Mouse (Mus musculus) Patski (cell line): Measurements from ENCODE around the gene Cct8. TPM values are rescaled to one million over a fixed set of nuclear protein-coding genes. Genes with fewer than 3 reads are reported as not detected.

Experiments
- ATAC-seq: fragments of 100-300 bp; one replicate; pipeline ENCODE4 v1.8.0; 2021
- CTCF ChIA-PET: fragments of 350-600 bp; sonication (Branson Sonifier 250); formaldehyde crosslinking; loops from one replicate; lab custom pipeline; 2022; ENCODE audit warnings: inconsistent platforms; lab: Charles Lee
- POLR2A ChIA-PET: fragments of 350-600 bp; sonication (Branson Sonifier 250); formaldehyde crosslinking; loops from one replicate; lab custom pipeline; 2022; ENCODE audit warnings: antibody characterized with exemption, inconsistent platforms; lab: Charles Lee
- DNase-seq: peaks from one replicate; pipeline ENCODE4 v3.0.0-alpha.2; 2011; ENCODE audit warnings: low read depth, low spot score
- H3K27me3 ChIP-seq: fragments of 371-371 bp; one replicate; pipeline ENCODE4 v1.5.1; 2021
- CTCF ChIP-seq: fragments of 100-300 bp; IDR thresholded peaks from one replicate; pipeline ENCODE4 v1.5.1; 2021
- in situ Hi-C: fragments of 300-500 bp; cut with MboI; formaldehyde crosslinking; loops from 3 replicates; pipeline ENCODE4 v1.11.1; 2018; ENCODE audit warnings: low pct_unique_long_range_greater_than_20kb, mixed read lengths
- polyA plus RNA-seq: library from polyadenylated mRNA; unstranded; gene quantifications from one replicate; pipeline ENCODE4 v1.2.3, GENCODE M21; 2021

The Cct8 gene
- polyA plus RNA-seq, 1 experiment from 2014 or later, result 300 TPM

- ATAC-seq, result no peak
Observed at GRCm38 (mm10) chr16:87434266-87434665, 61.4 kb downstream of the Cct8 start.

More at GRCm38 (mm10) chr16:87434266-87434665, 61.4 kb downstream of the Cct8 start:
- in situ Hi-C loops, result no loop called here
- no peak for DNase-seq
- H3K27me3 ChIP-seq, result no peaks in the 10 kb centered on the region
- no peak for TF ChIP-seq CTCF
- CTCF ChIA-PET, result no interaction called here
- POLR2A ChIA-PET, result no interaction called here

Other genes with a start within 250 kb of the Cct8 start
- gene N6amt1, start 141.7 kb downstream of the Cct8 start, polyA plus RNA-seq, result 19.9 TPM
- gene Ltn1, start 63.3 kb downstream of the Cct8 start, polyA plus RNA-seq, result 19.6 TPM
- gene Rwdd2b, start 55.3 kb downstream of the Cct8 start, polyA plus RNA-seq, result 8.0 TPM
- 60.8 TPM for gene Usp16, start 41.2 kb downstream of the Cct8 start, polyA plus RNA-seq
- 24.8 TPM for gene Map3k7cl, start 57.5 kb upstream of the Cct8 start, polyA plus RNA-seq
- 12.9 TPM for gene Bach1, start 203.1 kb upstream of the Cct8 start, polyA plus RNA-seq